Mouse (Mus musculus): ENCODE measurements around the gene A730061H03Rik.

DNA sequence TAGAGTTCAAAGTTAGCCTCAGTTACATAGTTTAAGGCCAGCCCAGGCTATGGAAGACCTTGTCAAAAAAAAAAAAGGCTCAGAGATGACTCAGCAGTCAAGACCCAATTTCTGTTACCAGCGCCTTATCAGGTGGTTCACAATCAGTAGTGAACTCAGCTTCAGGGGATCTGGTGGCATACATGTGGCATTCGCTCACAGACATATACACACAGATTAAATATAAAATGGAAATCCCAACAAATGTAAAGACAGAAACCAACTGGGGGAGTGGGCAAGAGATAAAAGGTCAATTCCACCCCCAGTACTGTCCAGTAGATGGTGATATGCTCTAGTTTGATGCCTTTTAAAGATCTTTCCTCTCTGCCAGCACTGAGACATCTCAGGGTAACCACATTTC is 25.9 kb upstream of the A730061H03Rik start:
- TF ChIP-seq POLR2A (IDR thresholded peaks at IDR 0.05; ENCODE audit: extremely low read depth, insufficient read depth, low read length) (no peak), CTCF (IDR thresholded peaks at IDR 0.05; ENCODE audit: extremely low read depth, insufficient read depth, low read length) (no peak)
